Mouse (Mus musculus): ENCODE results near the gene Cpa4. TPM values are rescaled to one million over a fixed set of nuclear protein-coding genes. Genes with fewer than 3 reads are reported as not detected.

Gene Cpa4
- total and polyA plus RNA-seq, 3 experiments: not detected

DNA sequence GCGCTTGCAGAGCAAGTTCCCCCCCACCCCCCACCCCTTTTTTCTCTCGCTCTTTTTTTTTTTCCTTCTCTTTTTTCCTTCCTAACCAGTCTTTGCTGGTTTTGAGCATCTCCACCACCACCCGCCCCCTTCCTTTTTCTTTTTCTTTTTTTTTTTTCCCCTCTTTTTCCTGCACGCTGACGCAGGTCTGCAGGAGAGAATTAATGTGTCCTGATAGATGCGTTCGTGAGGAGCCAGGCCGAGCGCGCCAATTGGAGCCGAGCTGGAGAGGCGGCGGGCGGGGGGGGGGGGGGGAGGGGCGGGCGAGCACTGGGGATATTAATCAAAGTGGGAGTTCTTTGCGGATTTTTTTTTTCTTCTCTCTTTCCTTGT is 20.9 kb upstream of the Cpa4 start:
- Histone ChIP-seq H3K27ac (ENCODE audit: insufficient read depth, low read depth) (no peak overlapping the region), H3K9me3 (replicated peaks; ENCODE audit: low read length) (no peaks in the 10 kb centered on the region), H3K9ac (ENCODE audit: insufficient read depth, low read depth) (no peak overlapping the region), H3K4me3 (replicated peaks in 1 of 3; ENCODE audit: low read depth in 2 of 3, low read length in 2 of 3, poor library complexity in 1 of 3) (no peak overlapping the region), H3K79me2 (replicated peaks; ENCODE audit: control insufficient read depth, extremely low read depth, insufficient read depth, poor library complexity, severe bottlenecking) (no peaks in the 10 kb centered on the region), H3K4me2 (ENCODE audit: insufficient read depth, low read depth, poor library complexity, severe bottlenecking) (no peak overlapping the region), H3K27me3 (replicated peaks) (no peaks in the 10 kb centered on the region), H3K4me1 (ENCODE audit: control insufficient read depth in 1 of 2, insufficient read depth in 2 of 2) (peaks cover 2 to 3% of the 10 kb centered on the region in 2 experiments; a peak in 2 of 4 replicates), H3K36me3 (replicated peaks in 1 of 2; ENCODE audit: control insufficient read depth in 1 of 2, insufficient read depth in 1 of 2, low read length in 1 of 2) (no peaks in the 10 kb centered on the region)
- dilution Hi-C loops (cut with MboI; ENCODE audit: extremely low pct_ligation_motif_present, extremely low pct_unique_long_range_greater_than_20kb, low sequenced_read_pairs) (no loop called here), in situ Hi-C loops (cut with MboI; ENCODE audit: low pct_ligation_motif_present, low pct_unique_long_range_greater_than_20kb, low sequenced_read_pairs) (no loop called here)
- no peak for TF ChIP-seq EP300 (IDR thresholded peaks at IDR 0.05; ENCODE audit: low read length)
- TF ChIP-seq SIN3A (IDR thresholded peaks at IDR 0.05; ENCODE audit: low read length): no peak
- no peak for TF ChIP-seq NELFE (IDR thresholded peaks at IDR 0.05; ENCODE audit: low read depth, low read length)
- no peak for TF ChIP-seq POLR2A (IDR thresholded peaks at IDR 0.05; ENCODE audit: low read depth, low read length)
- TF ChIP-seq USF1 (IDR thresholded peaks at IDR 0.05; ENCODE audit: low read depth, low read length): no peak
- TF ChIP-seq ZNF384 (IDR thresholded peaks at IDR 0.05; ENCODE audit: low read depth, low read length): no peak
- no peak for TF ChIP-seq CTCF (conservative IDR thresholded peaks at IDR 0.05 in 1 of 2, IDR thresholded peaks at IDR 0.05 in 1 of 2; ENCODE audit: low read depth in 2 of 2, low read length in 2 of 2)
- TF ChIP-seq CHD1 (IDR thresholded peaks at IDR 0.05; ENCODE audit: low read depth, low read length): no peak
- TF ChIP-seq E2F4 (IDR thresholded peaks at IDR 0.05; ENCODE audit: insufficient replicate concordance, low read depth, low read length): no peak
- TF ChIP-seq UBTF (IDR thresholded peaks at IDR 0.05; ENCODE audit: low read depth, low read length): no peak
- no peak for DNase-seq (ENCODE audit: extremely low read depth)

GRCm38 (mm10) chr6:30547656-30548306 is 20.4 kb upstream of the Cpa4 start:
- no peaks in the 10 kb centered on the region for H3K27me3 ChIP-seq (replicated peaks)
- no peak for TF ChIP-seq NELFE (IDR thresholded peaks at IDR 0.05; ENCODE audit: low read depth, low read length)
- no peak for TF ChIP-seq JUN (IDR thresholded peaks at IDR 0.05; ENCODE audit: insufficient read depth, low read depth, low read length)
- TF ChIP-seq PAX5 (IDR thresholded peaks at IDR 0.05; ENCODE audit: low read length): no peak
- no peak for TF ChIP-seq EP300 (IDR thresholded peaks at IDR 0.05; ENCODE audit: low read length)
- no peak for TF ChIP-seq IRF4 (IDR thresholded peaks at IDR 0.05; ENCODE audit: low read depth, low read length)
- H3K4me2 ChIP-seq (ENCODE audit: insufficient read depth, low read depth, poor library complexity, severe bottlenecking): no peak overlapping the region
- DNase-seq (ENCODE audit: extremely low read depth): no peak
- no peaks in the 10 kb centered on the region for H3K9me3 ChIP-seq (replicated peaks; ENCODE audit: low read length)
- no peaks in the 10 kb centered on the region for H3K79me2 ChIP-seq (replicated peaks; ENCODE audit: control insufficient read depth, extremely low read depth, insufficient read depth, poor library complexity, severe bottlenecking)
- H3K36me3 ChIP-seq (replicated peaks in 1 of 2; ENCODE audit: control insufficient read depth in 1 of 2, insufficient read depth in 1 of 2, low read length in 1 of 2): no peaks in the 10 kb centered on the region
- H3K27ac ChIP-seq (ENCODE audit: insufficient read depth, low read depth): no peak overlapping the region
- peaks cover 2 to 3% of the 10 kb centered on the region in 2 experiments; a peak in 2 of 4 replicates for H3K4me1 ChIP-seq (ENCODE audit: control insufficient read depth in 1 of 2, insufficient read depth in 2 of 2)
- dilution Hi-C loops (cut with MboI; ENCODE audit: extremely low pct_ligation_motif_present, extremely low pct_unique_long_range_greater_than_20kb, low sequenced_read_pairs): no loop called here
- in situ Hi-C loops (cut with MboI; ENCODE audit: low pct_ligation_motif_present, low pct_unique_long_range_greater_than_20kb, low sequenced_read_pairs): no loop called here
- no peak overlapping the region for H3K4me3 ChIP-seq (replicated peaks in 1 of 3; ENCODE audit: low read depth in 2 of 3, low read length in 2 of 3, poor library complexity in 1 of 3)
- no peak overlapping the region for H3K9ac ChIP-seq (ENCODE audit: insufficient read depth, low read depth)

DNA sequence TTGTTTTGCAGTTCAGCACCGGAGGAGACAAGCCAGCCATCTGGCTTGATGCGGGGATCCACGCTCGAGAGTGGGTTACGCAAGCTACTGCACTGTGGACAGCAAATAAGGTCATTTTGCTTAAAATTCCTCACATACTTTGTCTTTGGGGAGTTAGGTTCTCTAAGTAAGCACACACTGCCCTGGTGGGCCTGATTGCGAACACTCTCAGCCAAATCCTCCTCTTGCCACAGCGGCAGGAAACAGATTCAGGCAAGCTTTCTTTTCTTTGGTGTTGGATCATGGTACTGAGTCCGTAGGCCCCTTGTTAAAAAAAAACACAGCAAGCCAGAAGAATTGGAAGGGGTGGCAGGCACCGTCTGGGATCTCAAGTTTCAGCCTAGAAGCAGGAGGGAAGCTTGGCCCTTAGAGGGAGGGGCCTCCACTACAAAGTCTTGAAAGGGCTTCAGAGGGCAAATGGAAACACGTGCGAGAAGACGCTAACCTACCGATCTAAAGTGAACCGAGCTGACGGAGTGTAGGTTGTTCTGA is 18.9 kb upstream of the Cpa4 start:
- H3K36me3 ChIP-seq (replicated peaks in 1 of 2; ENCODE audit: control insufficient read depth in 1 of 2, insufficient read depth in 1 of 2, low read length in 1 of 2): no peaks in the 10 kb centered on the region
- H3K9me3 ChIP-seq (replicated peaks; ENCODE audit: low read length): no peaks in the 10 kb centered on the region
- no peaks in the 10 kb centered on the region for H3K79me2 ChIP-seq (replicated peaks; ENCODE audit: control insufficient read depth, extremely low read depth, insufficient read depth, poor library complexity, severe bottlenecking)
- dilution Hi-C loops (cut with MboI; ENCODE audit: extremely low pct_ligation_motif_present, extremely low pct_unique_long_range_greater_than_20kb, low sequenced_read_pairs) (no loop called here), in situ Hi-C loops (cut with MboI; ENCODE audit: low pct_ligation_motif_present, low pct_unique_long_range_greater_than_20kb, low sequenced_read_pairs) (no loop called here)
- H3K27me3 ChIP-seq (replicated peaks): no peaks in the 10 kb centered on the region
- H3K9ac ChIP-seq (ENCODE audit: insufficient read depth, low read depth): no peak overlapping the region
- TF ChIP-seq JUN (IDR thresholded peaks at IDR 0.05; ENCODE audit: insufficient read depth, low read depth, low read length): no peak
- peaks cover 2 to 3% of the 10 kb centered on the region in 2 experiments; a peak in 2 of 4 replicates for H3K4me1 ChIP-seq (ENCODE audit: control insufficient read depth in 1 of 2, insufficient read depth in 2 of 2)
- no peak overlapping the region for H3K4me3 ChIP-seq (replicated peaks in 1 of 3; ENCODE audit: low read depth in 2 of 3, low read length in 2 of 3, poor library complexity in 1 of 3)
- no peak for DNase-seq (ENCODE audit: extremely low read depth)
- no peak overlapping the region for H3K4me2 ChIP-seq (ENCODE audit: insufficient read depth, low read depth, poor library complexity, severe bottlenecking)
- H3K27ac ChIP-seq (ENCODE audit: insufficient read depth, low read depth): no peak overlapping the region
